Mouse (Mus musculus) limb, embryonic 14.5 days (tissue): ENCODE measurements around the gene Olfr1263. TPM values are rescaled to one million over a fixed set of nuclear protein-coding genes. Genes with fewer than 3 reads are reported as not detected.

ENCODE experiments used
- ATAC-seq: fragments of 200-750 bp; cut with Nextera tagmentation; 2 replicates; pipeline ENCODE4 v1.8.0; 2017; ENCODE audit warnings: low read depth, moderate number of reproducible peaks, moderate TSS enrichment; ENCODE audit not compliant: low FRiP score
- DNase-seq: peaks from one replicate; pipeline ENCODE4 v3.0.0-alpha.2; 2015; ENCODE audit warnings: low spot score
- H3K27ac ChIP-seq: fragments of 300-500 bp; sonication (generic); replicated peaks from 2 replicates; pipeline ENCODE4 v1.5.1; 2014; ENCODE audit warnings: low read depth, mild to moderate bottlenecking, low read length, moderate library complexity, mixed read lengths
- H3K27me3 ChIP-seq: fragments of 300-500 bp; sonication (generic); 2 replicates; pipeline ENCODE4 v1.6.1; 2014; ENCODE audit warnings: low read length, mixed read lengths; ENCODE audit not compliant: control insufficient read depth, insufficient read depth
- H3K36me3 ChIP-seq: fragments of 300-500 bp; sonication (generic); 2 replicates; pipeline ENCODE4 v1.6.1; 2014; ENCODE audit warnings: mild to moderate bottlenecking, low read length, moderate library complexity, mixed read lengths; ENCODE audit not compliant: control insufficient read depth, insufficient read depth
- H3K4me1 ChIP-seq: fragments of 300-500 bp; sonication (generic); 2 replicates; pipeline ENCODE4 v1.6.1; 2014; ENCODE audit warnings: antibody characterized with exemption, low read length, mixed read lengths; ENCODE audit not compliant: control insufficient read depth, insufficient read depth
- H3K4me2 ChIP-seq: fragments of 300-500 bp; sonication (generic); replicated peaks from 2 replicates; pipeline ENCODE4 v1.6.1; 2014; ENCODE audit warnings: low read depth, mild to moderate bottlenecking, low read length, moderate library complexity; ENCODE audit not compliant: severe bottlenecking
- H3K4me3 ChIP-seq: fragments of 300-500 bp; sonication (generic); replicated peaks from 2 replicates; pipeline ENCODE4 v1.5.1; 2014; ENCODE audit warnings: low read length
- H3K9ac ChIP-seq: fragments of 300-500 bp; sonication (generic); 2 replicates; pipeline ENCODE4 v1.6.1; 2014; ENCODE audit warnings: mild to moderate bottlenecking, low read depth, low read length, moderate library complexity; ENCODE audit not compliant: severe bottlenecking
- H3K9me3 ChIP-seq: fragments of 300-500 bp; sonication (generic); 2 replicates; pipeline ENCODE4 v1.6.1; 2016; ENCODE audit warnings: low read length; ENCODE audit not compliant: control insufficient read depth
- POLR2A ChIP-seq: fragments of 200-500 bp; IDR thresholded peaks from 2 replicates; pipeline ENCODE4 v1.8.0; 2012; ENCODE audit warnings: inconsistent platforms, mild to moderate bottlenecking, moderate library complexity, borderline replicate concordance; ENCODE audit not compliant: insufficient read depth, insufficient read length; ENCODE audit errors: extremely low read depth
- WGBS: fragments of 180-500 bp; shearing (Covaris S2); extraction: QIAGEN DNeasy Blood & Tissue Kit; methylation state at CpG from one replicate; pipeline ENCODE4 v1.1.7; 2014; 5-methylcytosine and 5-hydroxymethylcytosine counted together
- polyA plus RNA-seq, 2 experiments: library from polyadenylated mRNA; depleted of rRNA in 1 of 2; stranded (reverse) in 1 of 2; unstranded in 1 of 2; fragments of >200 nt; fragmentation: Nextera tagmentation in 1 of 2; extraction: Ambion mirVana in 1 of 2; gene quantifications; 2 replicates each; pipeline versions ENCODE4 v1.2.1 to v1.2.3; 2012 to 2014

The Olfr1263 gene
- polyA plus RNA-seq, 2 experiments = not detected

- DNase-seq (no peak), ATAC-seq (no peak)
- no peak within 1 kb of the TSS for H3K27ac ChIP-seq
- WGBS = 37% methylated on average over 2 of the region's 2 CpGs
- no peaks in the 10 kb centered on the region for H3K36me3 ChIP-seq
- no peak within 1 kb of the TSS for H3K4me2 ChIP-seq
- H3K27me3 ChIP-seq = no peaks in the 10 kb centered on the region
- no peaks in the 10 kb centered on the region for H3K9me3 ChIP-seq
- no peak for TF ChIP-seq POLR2A
- H3K9ac ChIP-seq = no peak within 1 kb of the TSS
- H3K4me1 ChIP-seq = no peaks in the 10 kb centered on the region
- H3K4me3 ChIP-seq = no peak within 1 kb of the TSS
Observed at GRCm38 (mm10) chr2:90025477-90025876, 13.5 kb downstream of the Olfr1263 start, which contains the start of gene Olfr1264. Gene Olfr1264 (minus strand): TSS chr2:90025577.

GRCm38 (mm10) chr2:90035037-90035436, 23.1 kb downstream of the Olfr1263 start, which contains the start of gene Olfr1265:
Gene Olfr1265 (plus strand): TSS chr2:90035337.
- no peaks in the 10 kb centered on the region for H3K9me3 ChIP-seq
- H3K4me1 ChIP-seq = no peaks in the 10 kb centered on the region
- no peak within 1 kb of the TSS for H3K27ac ChIP-seq
- no peak within 1 kb of the TSS for H3K4me3 ChIP-seq
- no peak for TF ChIP-seq POLR2A
- H3K36me3 ChIP-seq = no peaks in the 10 kb centered on the region
- ATAC-seq (no peak), DNase-seq (no peak)
- no peaks in the 10 kb centered on the region for H3K27me3 ChIP-seq
- H3K9ac ChIP-seq = no peak within 1 kb of the TSS
- no peak within 1 kb of the TSS for H3K4me2 ChIP-seq

- H3K4me1 ChIP-seq = no peaks in the 10 kb centered on the region
- no peaks in the 10 kb centered on the region for H3K27me3 ChIP-seq
- H3K27ac ChIP-seq = no peak within 1 kb of the TSS
- no peak within 1 kb of the TSS for H3K4me3 ChIP-seq
- no peak for DNase-seq
- ATAC-seq = no peak
- TF ChIP-seq POLR2A = no peak
- H3K36me3 ChIP-seq = no peaks in the 10 kb centered on the region
- no peak within 1 kb of the TSS for H3K9ac ChIP-seq
- no peak within 1 kb of the TSS for H3K4me2 ChIP-seq
- no peaks in the 10 kb centered on the region for H3K9me3 ChIP-seq
Observed at GRCm38 (mm10) chr2:90063494-90063893, 51.6 kb downstream of the Olfr1263 start, which contains the start of gene Olfr140. Gene Olfr140 (minus strand): TSS chr2:90063594.

Other genes with a start within 250 kb of the Olfr1263 start
- gene Olfr1254, start 218.5 kb upstream of the Olfr1263 start, polyA plus RNA-seq (2012; rRNA removed) = not detected in 2 replicates
- not detected in 2 replicates for gene Olfr1254, start 218.5 kb upstream of the Olfr1263 start, polyA plus RNA-seq (2014; fragmentation: Nextera tagmentation; extraction: Ambion mirVana)
- gene Olfr1255, start 200.1 kb upstream of the Olfr1263 start, polyA plus RNA-seq (2012; rRNA removed) = not detected in 2 replicates
- not detected in 2 replicates for gene Olfr1255, start 200.1 kb upstream of the Olfr1263 start, polyA plus RNA-seq (2014; fragmentation: Nextera tagmentation; extraction: Ambion mirVana)
- gene Olfr1256, start 170.6 kb upstream of the Olfr1263 start, polyA plus RNA-seq (2012; rRNA removed) = not detected in 2 replicates
- gene Olfr1256, start 170.6 kb upstream of the Olfr1263 start, polyA plus RNA-seq (2014; fragmentation: Nextera tagmentation; extraction: Ambion mirVana) = not detected in 2 replicates
- gene Olfr48, start 163.9 kb upstream of the Olfr1263 start, polyA plus RNA-seq (2012; rRNA removed) = not detected in 2 replicates
- not detected in 2 replicates for gene Olfr48, start 163.9 kb upstream of the Olfr1263 start, polyA plus RNA-seq (2014; fragmentation: Nextera tagmentation; extraction: Ambion mirVana)
- not detected in 2 replicates for gene Olfr1257, start 133.7 kb upstream of the Olfr1263 start, polyA plus RNA-seq (2012; rRNA removed)
- gene Olfr1257, start 133.7 kb upstream of the Olfr1263 start, polyA plus RNA-seq (2014; fragmentation: Nextera tagmentation; extraction: Ambion mirVana) = not detected in 2 replicates
- not detected in 2 replicates for gene Olfr1258, start 84.8 kb upstream of the Olfr1263 start, polyA plus RNA-seq (2012; rRNA removed)
- gene Olfr1258, start 84.8 kb upstream of the Olfr1263 start, polyA plus RNA-seq (2014; fragmentation: Nextera tagmentation; extraction: Ambion mirVana) = not detected in 2 replicates
- not detected in 2 replicates for gene Olfr1259, start 63.5 kb upstream of the Olfr1263 start, polyA plus RNA-seq (2012; rRNA removed)
- gene Olfr1259, start 63.5 kb upstream of the Olfr1263 start, polyA plus RNA-seq (2014; fragmentation: Nextera tagmentation; extraction: Ambion mirVana) = not detected in 2 replicates
- gene Olfr1260, start 37.8 kb upstream of the Olfr1263 start, polyA plus RNA-seq (2012; rRNA removed) = not detected in 2 replicates
- not detected in 2 replicates for gene Olfr1260, start 37.8 kb upstream of the Olfr1263 start, polyA plus RNA-seq (2014; fragmentation: Nextera tagmentation; extraction: Ambion mirVana)
- gene Olfr1261, start 20.9 kb upstream of the Olfr1263 start, polyA plus RNA-seq (2012; rRNA removed) = not detected in 2 replicates
- gene Olfr1261, start 20.9 kb upstream of the Olfr1263 start, polyA plus RNA-seq (2014; fragmentation: Nextera tagmentation; extraction: Ambion mirVana) = not detected in 2 replicates
- gene Olfr1262, start 12.0 kb upstream of the Olfr1263 start, polyA plus RNA-seq (2012; rRNA removed) = not detected in 2 replicates
- gene Olfr1262, start 12.0 kb upstream of the Olfr1263 start, polyA plus RNA-seq (2014; fragmentation: Nextera tagmentation; extraction: Ambion mirVana) = not detected in 2 replicates
- gene Olfr1264, start 13.4 kb downstream of the Olfr1263 start, polyA plus RNA-seq (2012; rRNA removed) = not detected in 2 replicates
- gene Olfr1264, start 13.4 kb downstream of the Olfr1263 start, polyA plus RNA-seq (2014; fragmentation: Nextera tagmentation; extraction: Ambion mirVana) = not detected in 2 replicates
- gene Olfr1265, start 23.2 kb downstream of the Olfr1263 start, polyA plus RNA-seq (2012; rRNA removed) = not detected in 2 replicates
- gene Olfr1265, start 23.2 kb downstream of the Olfr1263 start, polyA plus RNA-seq (2014; fragmentation: Nextera tagmentation; extraction: Ambion mirVana) = not detected in 2 replicates
- gene Olfr140, start 51.5 kb downstream of the Olfr1263 start, polyA plus RNA-seq (2012; rRNA removed) = not detected in 2 replicates
- gene Olfr140, start 51.5 kb downstream of the Olfr1263 start, polyA plus RNA-seq (2014; fragmentation: Nextera tagmentation; extraction: Ambion mirVana) = not detected in 2 replicates
- gene Olfr1269, start 109.3 kb downstream of the Olfr1263 start, polyA plus RNA-seq (2012; rRNA removed) = not detected in 2 replicates
- not detected in 2 replicates for gene Olfr1269, start 109.3 kb downstream of the Olfr1263 start, polyA plus RNA-seq (2014; fragmentation: Nextera tagmentation; extraction: Ambion mirVana)
- gene Olfr32, start 130.2 kb downstream of the Olfr1263 start, polyA plus RNA-seq (2012; rRNA removed) = not detected in 2 replicates
- not detected in 2 replicates for gene Olfr32, start 130.2 kb downstream of the Olfr1263 start, polyA plus RNA-seq (2014; fragmentation: Nextera tagmentation; extraction: Ambion mirVana)
- not detected in 2 replicates for gene Olfr1270, start 141.0 kb downstream of the Olfr1263 start, polyA plus RNA-seq (2012; rRNA removed)
- not detected in 2 replicates for gene Olfr1270, start 141.0 kb downstream of the Olfr1263 start, polyA plus RNA-seq (2014; fragmentation: Nextera tagmentation; extraction: Ambion mirVana)
- not detected in 2 replicates for gene Olfr1506, start 212.4 kb downstream of the Olfr1263 start, polyA plus RNA-seq (2012; rRNA removed)
- not detected in 2 replicates for gene Olfr1506, start 212.4 kb downstream of the Olfr1263 start, polyA plus RNA-seq (2014; fragmentation: Nextera tagmentation; extraction: Ambion mirVana)
- not detected in 2 replicates for gene Olfr142, start 245.5 kb downstream of the Olfr1263 start, polyA plus RNA-seq (2012; rRNA removed)
- not detected in 2 replicates for gene Olfr142, start 245.5 kb downstream of the Olfr1263 start, polyA plus RNA-seq (2014; fragmentation: Nextera tagmentation; extraction: Ambion mirVana)